Mouse (Mus musculus): Measurements from ENCODE around the gene S1pr1. TPM values are rescaled to one million over a fixed set of nuclear protein-coding genes. Genes with fewer than 3 reads are reported as not detected.

The S1pr1 gene
- polyA plus RNA-seq, 1 experiment from 2014 or later, result 41.0 TPM

GRCm38 (mm10) chr3:115704254-115704908 lies 10.5 kb downstream of the S1pr1 start:
- no peak overlapping the region for H3K4me3 ChIP-seq (ENCODE audit: low read length)
- no peak overlapping the region for H3K9ac ChIP-seq (ENCODE audit: low read length)
- H3K4me1 ChIP-seq (replicated peaks; ENCODE audit: control insufficient read depth, insufficient read depth, low read length), result no peaks in the 10 kb centered on the region
- WGBS, result 66% methylated on average over 9 of the region's 9 CpGs
- H3K27ac ChIP-seq (ENCODE audit: low read length), result 0 out of 2 replicates have a peak overlapping the region, but pooled peaks have one; percentile 27
- H3K36me3 ChIP-seq (ENCODE audit: control insufficient read depth, insufficient read depth, low read length), result no peaks in the 10 kb centered on the region; the same call in 1 of the 2 replicates
- H3K4me2 ChIP-seq (ENCODE audit: low read depth, low read length), result no peak overlapping the region
- ATAC-seq (ENCODE audit: low read depth), result no peak
- H3K27me3 ChIP-seq (ENCODE audit: control insufficient read depth, insufficient read depth, low read depth, low read length), result no peaks in the 10 kb centered on the region
- no peaks in the 10 kb centered on the region for H3K9me3 ChIP-seq (ENCODE audit: control insufficient read depth, low read length)

DNA sequence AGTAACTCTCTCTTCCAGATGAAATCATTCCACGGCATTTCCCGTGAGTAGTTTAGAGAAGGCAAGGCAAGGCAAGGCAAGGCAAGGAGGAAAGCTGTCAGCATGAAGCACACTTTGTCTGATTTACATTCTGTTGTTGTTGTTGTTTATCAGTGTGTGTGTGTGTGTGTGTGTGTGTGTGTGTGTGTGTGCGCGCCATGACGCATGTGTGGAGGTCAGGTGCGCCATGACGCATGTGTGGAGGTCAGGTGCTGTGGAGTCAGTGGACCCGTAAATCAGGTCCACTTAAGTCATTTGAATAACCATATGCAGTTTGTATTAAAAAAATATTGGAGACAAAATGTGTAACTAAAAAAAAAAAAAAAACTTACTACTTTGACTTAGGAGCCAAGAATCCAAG lies 11.2 kb downstream of the S1pr1 start:
- Histone ChIP-seq H3K36me3 (ENCODE audit: control insufficient read depth, insufficient read depth, low read length) (no peaks in the 10 kb centered on the region; the same call in 1 of the 2 replicates), H3K27me3 (ENCODE audit: control insufficient read depth, insufficient read depth, low read depth, low read length) (no peaks in the 10 kb centered on the region), H3K9me3 (ENCODE audit: control insufficient read depth, low read length) (no peaks in the 10 kb centered on the region), H3K27ac (ENCODE audit: low read length) (no peak overlapping the region), H3K4me3 (ENCODE audit: low read length) (no peak overlapping the region), H3K4me1 (replicated peaks; ENCODE audit: control insufficient read depth, insufficient read depth, low read length) (no peaks in the 10 kb centered on the region), H3K9ac (ENCODE audit: low read length) (no peak overlapping the region), H3K4me2 (ENCODE audit: low read depth, low read length) (no peak overlapping the region)
- WGBS, result 93% methylated on average over 8 of the region's 8 CpGs
- ATAC-seq (ENCODE audit: low read depth), result no peak

DNA sequence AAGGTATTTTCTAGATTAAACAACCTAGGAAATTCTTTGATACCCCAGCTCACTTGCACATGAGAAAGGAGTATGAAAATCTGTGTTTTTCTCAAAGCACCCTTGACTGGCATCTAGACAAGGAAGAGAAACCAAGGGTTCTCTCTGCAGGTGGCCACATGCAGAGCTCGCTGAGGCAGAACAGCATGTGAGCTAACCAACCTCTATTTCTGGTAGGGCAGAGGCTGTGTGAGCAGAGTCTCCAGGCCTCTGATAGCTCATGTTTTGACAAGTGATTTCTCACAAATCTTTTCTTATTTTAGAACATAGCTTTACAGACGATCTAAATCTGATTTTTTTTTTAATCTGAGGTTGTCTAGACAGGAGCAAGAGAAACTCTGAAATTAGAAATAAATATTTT lies 12.8 kb downstream of the S1pr1 start:
- Histone ChIP-seq H3K27ac (ENCODE audit: low read length) (no peak overlapping the region), H3K36me3 (ENCODE audit: control insufficient read depth, insufficient read depth, low read length) (no peaks in the 10 kb centered on the region; the same call in 1 of the 2 replicates), H3K4me3 (ENCODE audit: low read length) (no peak overlapping the region), H3K4me1 (replicated peaks; ENCODE audit: control insufficient read depth, insufficient read depth, low read length) (no peaks in the 10 kb centered on the region), H3K4me2 (ENCODE audit: low read depth, low read length) (no peak overlapping the region), H3K9me3 (ENCODE audit: control insufficient read depth, low read length) (no peaks in the 10 kb centered on the region), H3K27me3 (ENCODE audit: control insufficient read depth, insufficient read depth, low read depth, low read length) (no peaks in the 10 kb centered on the region), H3K9ac (ENCODE audit: low read length) (no peak overlapping the region)
- 48% methylated on average over 2 of the region's 2 CpGs for WGBS
- no peak for ATAC-seq (ENCODE audit: low read depth)

- H3K36me3 ChIP-seq (ENCODE audit: control insufficient read depth, insufficient read depth, low read length), result no peaks in the 10 kb centered on the region
- no peak overlapping the region for H3K9ac ChIP-seq (ENCODE audit: low read length)
- H3K4me1 ChIP-seq (replicated peaks; ENCODE audit: control insufficient read depth, insufficient read depth, low read length), result no peaks in the 10 kb centered on the region
- 68% methylated on average over 8 of the region's 8 CpGs for WGBS
- no peaks in the 10 kb centered on the region for H3K27me3 ChIP-seq (ENCODE audit: control insufficient read depth, insufficient read depth, low read depth, low read length)
- no peak for ATAC-seq (ENCODE audit: low read depth)
- H3K4me3 ChIP-seq (ENCODE audit: low read length), result no peak overlapping the region
- no peaks in the 10 kb centered on the region for H3K9me3 ChIP-seq (ENCODE audit: control insufficient read depth, low read length)
- no peak overlapping the region for H3K4me2 ChIP-seq (ENCODE audit: low read depth, low read length)
- H3K27ac ChIP-seq (ENCODE audit: low read length), result no peak overlapping the region
These were observed 19.5 kb downstream of the S1pr1 start for GRCm38 (mm10) chr3:115695194-115695891.

GRCm38 (mm10) chr3:115694168-115694567 lies 20.7 kb downstream of the S1pr1 start:
- Histone ChIP-seq H3K36me3 (ENCODE audit: control insufficient read depth, insufficient read depth, low read length) (no peaks in the 10 kb centered on the region), H3K4me2 (ENCODE audit: low read depth, low read length) (no peak overlapping the region), H3K27me3 (ENCODE audit: control insufficient read depth, insufficient read depth, low read depth, low read length) (no peaks in the 10 kb centered on the region), H3K27ac (ENCODE audit: low read length) (no peak overlapping the region), H3K4me3 (ENCODE audit: low read length) (no peak overlapping the region), H3K4me1 (replicated peaks; ENCODE audit: control insufficient read depth, insufficient read depth, low read length) (no peaks in the 10 kb centered on the region), H3K9ac (ENCODE audit: low read length) (no peak overlapping the region), H3K9me3 (ENCODE audit: control insufficient read depth, low read length) (no peaks in the 10 kb centered on the region)
- 81% methylated on average over 5 of the region's 5 CpGs for WGBS
- ATAC-seq (ENCODE audit: low read depth), result no peak

- Histone ChIP-seq H3K4me2 (ENCODE audit: low read depth, low read length) (no peak overlapping the region), H3K27ac (ENCODE audit: low read length) (peak overlapping the region; percentile 57), H3K36me3 (ENCODE audit: control insufficient read depth, insufficient read depth, low read length) (no peaks in the 10 kb centered on the region), H3K4me1 (replicated peaks; ENCODE audit: control insufficient read depth, insufficient read depth, low read length) (no peaks in the 10 kb centered on the region), H3K4me3 (ENCODE audit: low read length) (no peak overlapping the region), H3K9ac (ENCODE audit: low read length) (no peak overlapping the region), H3K27me3 (ENCODE audit: control insufficient read depth, insufficient read depth, low read depth, low read length) (no peaks in the 10 kb centered on the region), H3K9me3 (ENCODE audit: control insufficient read depth, low read length) (no peaks in the 10 kb centered on the region)
- no peak for ATAC-seq (ENCODE audit: low read depth)
- 68% methylated on average over 12 of the region's 12 CpGs for WGBS
These were observed 21.5 kb downstream of the S1pr1 start for GRCm38 (mm10) chr3:115693390-115693789.

- no peak overlapping the region for H3K4me2 ChIP-seq (ENCODE audit: low read depth, low read length)
- H3K4me3 ChIP-seq (ENCODE audit: low read length), result no peak overlapping the region
- H3K36me3 ChIP-seq (ENCODE audit: control insufficient read depth, insufficient read depth, low read length), result no peaks in the 10 kb centered on the region
- H3K4me1 ChIP-seq (replicated peaks; ENCODE audit: control insufficient read depth, insufficient read depth, low read length), result no peaks in the 10 kb centered on the region
- WGBS, result 42% methylated on average over 4 of the region's 4 CpGs
- no peaks in the 10 kb centered on the region for H3K27me3 ChIP-seq (ENCODE audit: control insufficient read depth, insufficient read depth, low read depth, low read length)
- no peak overlapping the region; the same call in 1 of the 2 replicates for H3K27ac ChIP-seq (ENCODE audit: low read length)
- H3K9ac ChIP-seq (ENCODE audit: low read length), result no peak overlapping the region
- H3K9me3 ChIP-seq (ENCODE audit: control insufficient read depth, low read length), result no peaks in the 10 kb centered on the region
- ATAC-seq (ENCODE audit: low read depth), result peak; percentile 51; the same call in 1 of the 2 replicates
These were observed 22.0 kb downstream of the S1pr1 start for GRCm38 (mm10) chr3:115692857-115693256.

GRCm38 (mm10) chr3:115692384-115692783 lies 22.5 kb downstream of the S1pr1 start:
- H3K4me3 ChIP-seq (ENCODE audit: low read length), result no peak overlapping the region
- WGBS, result 75% methylated on average over 5 of the region's 5 CpGs
- H3K4me1 ChIP-seq (replicated peaks; ENCODE audit: control insufficient read depth, insufficient read depth, low read length), result no peaks in the 10 kb centered on the region
- H3K4me2 ChIP-seq (ENCODE audit: low read depth, low read length), result no peak overlapping the region
- peak overlapping the region; percentile 55 for H3K27ac ChIP-seq (ENCODE audit: low read length)
- ATAC-seq (ENCODE audit: low read depth), result no peak
- no peaks in the 10 kb centered on the region for H3K27me3 ChIP-seq (ENCODE audit: control insufficient read depth, insufficient read depth, low read depth, low read length)
- no peaks in the 10 kb centered on the region for H3K36me3 ChIP-seq (ENCODE audit: control insufficient read depth, insufficient read depth, low read length)
- no peaks in the 10 kb centered on the region for H3K9me3 ChIP-seq (ENCODE audit: control insufficient read depth, low read length)
- no peak overlapping the region for H3K9ac ChIP-seq (ENCODE audit: low read length)

DNA sequence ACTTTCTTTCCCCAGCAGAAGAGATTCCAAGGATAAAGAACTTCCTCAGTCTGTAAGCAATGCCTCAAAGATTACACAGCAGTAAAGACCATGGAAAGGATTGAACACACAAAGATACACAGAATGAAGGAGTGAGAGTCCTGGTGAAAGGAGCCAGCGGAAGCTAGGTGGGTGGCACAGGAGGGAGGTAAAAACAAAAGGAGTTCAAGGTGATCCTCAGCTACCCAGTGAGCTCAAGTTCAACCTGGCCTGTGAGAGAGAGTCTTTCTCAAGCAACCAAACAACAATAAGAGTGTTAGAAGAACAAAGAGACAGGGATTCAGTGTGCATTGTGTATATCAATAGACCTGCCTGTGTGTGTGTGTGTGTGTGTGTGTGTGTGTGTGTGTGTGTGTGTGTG lies 25.0 kb downstream of the S1pr1 start:
- 69% methylated on average over 1 of the region's 1 CpGs for WGBS
- Histone ChIP-seq H3K27me3 (ENCODE audit: control insufficient read depth, insufficient read depth, low read depth, low read length) (no peaks in the 10 kb centered on the region), H3K9me3 (ENCODE audit: control insufficient read depth, low read length) (no peaks in the 10 kb centered on the region), H3K4me3 (ENCODE audit: low read length) (no peak overlapping the region), H3K36me3 (ENCODE audit: control insufficient read depth, insufficient read depth, low read length) (no peaks in the 10 kb centered on the region), H3K27ac (ENCODE audit: low read length) (peak overlapping the region; percentile 50; the same call in 1 of the 2 replicates), H3K4me1 (replicated peaks; ENCODE audit: control insufficient read depth, insufficient read depth, low read length) (no peaks in the 10 kb centered on the region), H3K4me2 (ENCODE audit: low read depth, low read length) (no peak overlapping the region), H3K9ac (ENCODE audit: low read length) (no peak overlapping the region)
- no peak for ATAC-seq (ENCODE audit: low read depth)

Data from lung, embryonic 16.5 days (tissue).